Mouse (Mus musculus): ENCODE measurements at regions not wholly inside any gene's neighbourhood (a gene's known extent, or its start where the extent isn't known, plus 50 kb on each side); places are given as distances from the start of the nearest gene placed in this dataset.

- TF ChIP-seq POLR2A (IDR thresholded peaks at IDR 0.05; ENCODE audit: insufficient read depth, low read depth, low read length) (no peak), CTCF (IDR thresholded peaks at IDR 0.05) (no peak), EP300 (IDR thresholded peaks at IDR 0.05; ENCODE audit: insufficient read depth, low read depth, low read length) (no peak)
Observed at GRCm38 (mm10) chr4:9133695-9134094, 894.9 kb upstream of the Car8 start.
